In the genomic region with DNA sequence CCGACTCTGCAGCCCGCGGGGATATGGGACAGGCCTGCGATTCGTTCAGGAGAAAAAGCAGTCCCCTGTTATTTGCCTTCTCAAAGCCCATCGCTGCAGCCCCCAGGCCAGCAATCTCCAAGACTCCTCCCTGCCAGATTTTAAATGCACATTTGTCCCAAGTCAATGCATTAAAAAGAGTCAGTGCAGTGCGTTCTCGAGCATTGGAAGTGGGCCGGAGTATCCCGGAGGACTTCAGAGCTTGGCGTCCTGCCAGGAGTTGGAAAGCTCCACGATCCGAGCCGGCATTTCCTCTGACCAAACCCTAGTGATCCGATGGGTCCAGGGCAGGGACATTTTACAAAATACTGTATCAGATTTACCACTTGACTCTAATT, we compare ENCODE assay signal across 8 mouse cellular contexts.
A peak's percentile ranks its signal among the peaks of the same experiment; 100 is the strongest.
DNase-seq lines count a peak whose midpoint lies in the region; ATAC-seq lines count a peak whose summit lies in the region.

No protein-coding gene starts in this region.

- intact Hi-C loops in gastrocnemius, postnatal 14 days (cut with DNase I; ENCODE audit: low total_unique reads) = no loop called here

- peaks cover 2% of the 10 kb centered on the region; the same call in 1 of the 2 replicates for H3K9me3 ChIP-seq in intestine, embryonic 14.5 days (ENCODE audit: control insufficient read depth, low read length)
- no peaks in the 10 kb centered on the region for H3K9me3 ChIP-seq in limb, embryonic 10.5 days (replicated peaks)
- peaks cover 11% of the 10 kb centered on the region; the same call in 1 of the 2 replicates for H3K9me3 ChIP-seq in midbrain, embryonic 13.5 days
- no peaks in the 10 kb centered on the region for H3K9me3 ChIP-seq in stomach, embryonic 16.5 days (replicated peaks; ENCODE audit: control insufficient read depth, low read length)

- whole genome bisulfite sequencing in intestine, embryonic 14.5 days = under 1% methylated on average over 14 of the region's 15 CpGs
- under 1% methylated on average over 15 of the region's 15 CpGs for WGBS in limb, embryonic 10.5 days
- under 1% methylated on average over 15 of the region's 15 CpGs for WGBS in midbrain, embryonic 13.5 days
- WGBS in stomach, embryonic 16.5 days = under 1% methylated on average over 15 of the region's 15 CpGs

- H3K4me2 ChIP-seq in intestine, embryonic 14.5 days (ENCODE audit: low read length) = peak overlapping the region; percentile 99
- peak overlapping the region; percentile 73 for H3K4me2 ChIP-seq in midbrain, embryonic 13.5 days (replicated peaks)
- H3K4me2 ChIP-seq in stomach, embryonic 16.5 days (ENCODE audit: low read depth, low read length) = peak overlapping the region; percentile 100

- no peaks in the 10 kb centered on the region for H3K27me3 ChIP-seq in intestine, embryonic 14.5 days (replicated peaks; ENCODE audit: control insufficient read depth, insufficient read depth, low read length)
- H3K27me3 ChIP-seq in limb, embryonic 10.5 days (ENCODE audit: low read depth, poor library complexity, severe bottlenecking) = peaks cover 11% of the 10 kb centered on the region
- no peaks in the 10 kb centered on the region for H3K27me3 ChIP-seq in midbrain, embryonic 13.5 days
- H3K27me3 ChIP-seq in stomach, embryonic 16.5 days (ENCODE audit: control insufficient read depth, insufficient read depth, low read length) = no peaks in the 10 kb centered on the region

- H3K4me1 ChIP-seq in intestine, embryonic 14.5 days (replicated peaks; ENCODE audit: control insufficient read depth, insufficient read depth, low read length) = 0 out of 2 replicates have a peak, but pooled peaks cover 3% of the 10 kb centered on the region
- peaks cover 14% of the 10 kb centered on the region for H3K4me1 ChIP-seq in limb, embryonic 10.5 days
- H3K4me1 ChIP-seq in midbrain, embryonic 13.5 days (replicated peaks) = peaks cover 17% of the 10 kb centered on the region
- no peaks in the 10 kb centered on the region; the same call in 1 of the 2 replicates for H3K4me1 ChIP-seq in stomach, embryonic 16.5 days (ENCODE audit: control insufficient read depth, insufficient read depth, low read length)

- peak overlapping the region; percentile 34; the same call in 1 of the 2 replicates for H3K27ac ChIP-seq in intestine, embryonic 14.5 days (ENCODE audit: low read depth)
- peak overlapping the region; percentile 87 for H3K27ac ChIP-seq in limb, embryonic 10.5 days
- peak overlapping the region; percentile 95 for H3K27ac ChIP-seq in midbrain, embryonic 13.5 days
- peak overlapping the region; percentile 48; the same call in 1 of the 2 replicates for H3K27ac ChIP-seq in stomach, embryonic 16.5 days (ENCODE audit: low read length)

- H3K36me3 ChIP-seq in intestine, embryonic 14.5 days (ENCODE audit: control insufficient read depth, insufficient read depth, low read length) = no peaks in the 10 kb centered on the region
- no peaks in the 10 kb centered on the region for H3K36me3 ChIP-seq in limb, embryonic 10.5 days
- no peaks in the 10 kb centered on the region for H3K36me3 ChIP-seq in midbrain, embryonic 13.5 days
- no peaks in the 10 kb centered on the region for H3K36me3 ChIP-seq in stomach, embryonic 16.5 days (ENCODE audit: control insufficient read depth, insufficient read depth, low read length)

- ATAC-seq in common myeloid progenitor, adult 5-6 weeks (replicated peaks; ENCODE audit: low read depth, poor library complexity, severe bottlenecking) = peak; percentile 5; the same call in 1 of the 2 replicates
- peak; percentile 75 for ATAC-seq in intestine, embryonic 14.5 days (replicated peaks; ENCODE audit: low FRiP score, low TSS enrichment, low read depth)
- ATAC-seq in midbrain, embryonic 13.5 days = peak; percentile 82
- ATAC-seq in stomach, embryonic 16.5 days (ENCODE audit: insufficient read depth, low FRiP score) = peak; percentile 67
- no peak for ATAC-seq in inflammation-experienced regulatory T-cells, adult 6 months

- peak overlapping the region; percentile 60 for H3K9ac ChIP-seq in intestine, embryonic 14.5 days (ENCODE audit: low read length)
- H3K9ac ChIP-seq in midbrain, embryonic 13.5 days (replicated peaks) = peak overlapping the region; percentile 79
- H3K9ac ChIP-seq in stomach, embryonic 16.5 days (ENCODE audit: low read length) = peak overlapping the region; percentile 74

- peak; percentile 79 for DNase-seq in adrenal gland, postnatal 14 days
- DNase-seq in gastrocnemius, postnatal 14 days = peak; percentile 78
- DNase-seq in intestine, embryonic 14.5 days (ENCODE audit: low spot score) = peak; percentile 87
- peak; percentile 63 for DNase-seq in limb, embryonic 10.5 days (ENCODE audit: low spot score)

- peak overlapping the region; percentile 49 for H3K4me3 ChIP-seq in intestine, embryonic 14.5 days (ENCODE audit: low read depth, low read length)
- H3K4me3 ChIP-seq in limb, embryonic 10.5 days = peak overlapping the region; percentile 68
- peak overlapping the region; percentile 53 for H3K4me3 ChIP-seq in midbrain, embryonic 13.5 days (replicated peaks)
- peak overlapping the region; percentile 61 for H3K4me3 ChIP-seq in stomach, embryonic 16.5 days (replicated peaks; ENCODE audit: low read length)

Comparison
In these comparisons a context has a peak if more than half of its experiments do, and no peak if none do; other contexts are left out.
1. H3K27ac ChIP-seq: peak in every context shown above with its lines; median percentile 95 in midbrain, embryonic 13.5 days; 87 in limb, embryonic 10.5 days; 48 in stomach, embryonic 16.5 days; 34 in intestine, embryonic 14.5 days.